Mouse (Mus musculus): ENCODE measurements at regions not wholly inside any gene's neighbourhood (a gene's known extent, or its start where the extent isn't known, plus 50 kb on each side); places are given as distances from the start of the nearest gene placed in this dataset.

- DNase-seq, result no peak
Observed at GRCm38 (mm10) chr8:31314692-31315358, 2113.7 kb upstream of the 5930422O12Rik start.

- DNase-seq, result peak; percentile 37
Observed at GRCm38 (mm10) chr8:31315359-31315705, 2113.2 kb upstream of the 5930422O12Rik start.

- no peak for DNase-seq
Observed at GRCm38 (mm10) chr8:31333545-31334297, 2094.8 kb upstream of the 5930422O12Rik start.

- DNase-seq, result no peak
Observed at GRCm38 (mm10) chr8:31348504-31348903, 2080.0 kb upstream of the 5930422O12Rik start.

- DNase-seq, result no peak
Observed at GRCm38 (mm10) chr8:31369636-31370035, 2058.9 kb upstream of the 5930422O12Rik start.

GRCm38 (mm10) chr8:31370137-31371010, 2058.1 kb upstream of the 5930422O12Rik start:
- DNase-seq, result no peak

- no peak for DNase-seq
Observed at GRCm38 (mm10) chr8:31371656-31372055, 2056.9 kb upstream of the 5930422O12Rik start.

- no peak for DNase-seq
Observed at GRCm38 (mm10) chr8:31372397-31372796, 2056.1 kb upstream of the 5930422O12Rik start.

- DNase-seq, result no peak
Observed at GRCm38 (mm10) chr8:31373140-31373787, 2055.2 kb upstream of the 5930422O12Rik start.

GRCm38 (mm10) chr8:31377698-31378334, 2050.7 kb upstream of the 5930422O12Rik start:
- no peak for DNase-seq

- DNase-seq, result no peak
Observed at GRCm38 (mm10) chr8:31404811-31405210, 2023.7 kb upstream of the 5930422O12Rik start.

- no peak for DNase-seq
Observed at GRCm38 (mm10) chr8:31422241-31422640, 2006.3 kb upstream of the 5930422O12Rik start.

- DNase-seq, result no peak
Observed at GRCm38 (mm10) chr8:31427706-31428105, 2000.8 kb upstream of the 5930422O12Rik start.

- no peak for DNase-seq
Observed at GRCm38 (mm10) chr8:31436445-31437191, 1991.9 kb upstream of the 5930422O12Rik start.

GRCm38 (mm10) chr8:31444834-31445233, 1983.7 kb upstream of the 5930422O12Rik start:
- DNase-seq, result no peak

- DNase-seq, result no peak
Observed at GRCm38 (mm10) chr8:31447984-31448383, 1980.5 kb upstream of the 5930422O12Rik start.

- DNase-seq, result no peak
Observed at GRCm38 (mm10) chr8:31454736-31455391, 1973.6 kb upstream of the 5930422O12Rik start.

- DNase-seq, result peak; percentile 59
Observed at GRCm38 (mm10) chr8:31460349-31460748, 1968.2 kb upstream of the 5930422O12Rik start.
